ENCODE assay signal across 32 mouse cellular contexts in the genomic region with DNA sequence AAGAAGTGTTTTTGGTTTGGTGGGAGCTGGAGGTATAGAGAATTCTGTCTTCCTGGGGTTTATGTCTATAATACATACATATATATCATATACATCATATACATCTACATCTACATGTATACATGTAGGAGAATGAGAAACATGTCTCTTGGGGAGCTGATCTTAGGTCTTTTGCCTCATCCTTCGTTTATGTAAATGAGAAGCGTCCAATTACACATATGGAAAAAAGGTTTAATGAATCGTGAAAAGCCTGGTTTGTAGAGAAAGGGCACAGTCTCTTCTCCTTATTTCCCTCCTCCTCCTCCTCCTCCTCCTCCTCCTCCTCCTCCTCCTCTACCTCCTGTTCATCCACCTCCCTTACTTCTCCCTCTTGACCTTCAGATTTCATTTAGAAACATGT. TPM values are rescaled to one million over a fixed set of nuclear protein-coding genes. Genes with fewer than 3 reads are reported as not detected.
"Had no signal": no experiment of that assay in that cellular context is flagged by ENCODE, and none has a peak within 500 bp of the region (broad histone marks: within the 10 kb centered on the region; RNA-seq: fewer than 3 reads in every experiment).

No protein-coding gene starts in this region.

- H3K4me3 ChIP-seq: limb, embryonic 12.5 days; limb, embryonic 15.5 days; megakaryocyte, embryonic 14.5 days; midbrain, embryonic 13.5 days; myocyte had no signal

- H3K36me3 ChIP-seq: limb, embryonic 12.5 days; limb, embryonic 15.5 days; midbrain, embryonic 10.5 days; midbrain, embryonic 13.5 days; neural tube, embryonic 13.5 days had no signal

- H3K9me3 ChIP-seq: limb, embryonic 12.5 days; limb, embryonic 15.5 days; midbrain, embryonic 13.5 days; neural tube, embryonic 13.5 days had no signal

- H3K4me1 ChIP-seq: limb, embryonic 12.5 days; limb, embryonic 15.5 days had no signal

- H3K9ac ChIP-seq: limb, embryonic 12.5 days; limb, embryonic 15.5 days; liver, embryonic 14.5 days; liver, postnatal 0 days; lung, embryonic 14.5 days; midbrain, embryonic 13.5 days; neural tube, embryonic 13.5 days had no signal

- ATAC-seq: liver, postnatal 0 days; lung, postnatal 0 days; midbrain, embryonic 13.5 days; midbrain, embryonic 16.5 days had no signal

- DNase-seq: kidney, adult 9 months; kidney, postnatal 14 days; kidney, postnatal 4 days; left cerebral cortex, postnatal 4 days; liver, postnatal 0 days; lung, embryonic 14.5 days; thymus, adult 2 months; thymus, postnatal 14 days; thymus, postnatal 4 days had no signal

- H3K4me2 ChIP-seq: limb, embryonic 15.5 days; liver, embryonic 11.5 days; lung, embryonic 14.5 days; neural tube, embryonic 13.5 days had no signal

- H3K27me3 ChIP-seq: midbrain, embryonic 13.5 days; neural tube, embryonic 13.5 days had no signal

- H3K27ac ChIP-seq: limb, embryonic 12.5 days; limb, embryonic 15.5 days; liver, embryonic 14.5 days; macrophage; midbrain, embryonic 13.5 days; neural tube, embryonic 13.5 days; stomach, postnatal 0 days had no signal

RNA-seq across cellular contexts. Expression of gene Gm7073, which starts 6.9 kb away (rescaled TPM):
- total RNA-seq: layer of hippocampus, adult 18-20 months; layer of hippocampus, postnatal 14 days; left cerebral cortex, adult 8-10 months; left cerebral cortex, postnatal 14 days; left cerebral cortex, postnatal 4 days; monocyte, adult 5-6 weeks; neutrophil, adult 5-6 weeks had no signal
- polyA plus RNA-seq: kidney, embryonic 16.5 days; limb, embryonic 12.5 days; limb, embryonic 15.5 days; liver, embryonic 11.5 days; liver, embryonic 14.5 days; liver, postnatal 0 days; lung, embryonic 14.5 days; lung, postnatal 0 days; macrophage; midbrain, embryonic 10.5 days; midbrain, embryonic 13.5 days; midbrain, embryonic 16.5 days; myocyte; neural tube, embryonic 13.5 days; small intestine, adult 2 months; spleen, adult 2 months; stomach, embryonic 14.5 days; stomach, postnatal 0 days; thymus, adult 2 months had no signal
